Mouse (Mus musculus): ENCODE measurements at regions not wholly inside any gene's neighbourhood (a gene's known extent, or its start where the extent isn't known, plus 50 kb on each side); places are given as distances from the start of the nearest gene placed in this dataset.
A peak's percentile ranks its signal among the peaks of the same experiment; 100 is the strongest.

DNA sequence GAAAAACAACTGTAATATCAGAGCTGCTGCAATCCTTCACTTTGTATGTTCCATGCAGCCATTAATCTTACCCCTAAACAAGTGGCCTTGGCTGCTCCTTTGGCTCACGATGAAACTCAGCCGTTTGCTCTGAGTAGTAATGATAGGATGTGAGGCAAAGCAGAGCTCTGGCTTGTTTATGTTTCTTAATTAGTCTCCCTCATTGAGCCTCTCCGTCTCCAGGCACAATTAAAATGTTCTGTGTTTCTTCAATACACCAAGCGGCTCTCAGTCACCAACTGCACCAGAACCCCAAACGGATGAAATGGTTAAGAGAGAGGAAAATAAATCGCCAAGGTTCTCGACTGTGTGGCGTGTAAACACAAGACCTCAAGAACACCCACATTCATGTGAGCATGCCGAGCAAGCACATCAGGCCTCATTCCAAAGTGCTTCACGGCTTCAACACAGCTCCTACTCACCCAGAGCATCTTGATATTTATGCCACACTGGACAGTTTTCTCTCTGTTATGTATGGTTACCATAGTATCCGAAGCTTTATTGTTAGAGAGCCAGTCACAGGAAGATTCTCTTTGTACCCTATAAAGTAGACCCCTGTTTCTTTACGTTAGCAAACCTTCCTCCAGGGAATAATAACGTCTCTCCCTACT, 280.4 kb downstream of the Lyplal1 start:
- DNase-seq (ENCODE audit: low spot score), result no peak

DNA sequence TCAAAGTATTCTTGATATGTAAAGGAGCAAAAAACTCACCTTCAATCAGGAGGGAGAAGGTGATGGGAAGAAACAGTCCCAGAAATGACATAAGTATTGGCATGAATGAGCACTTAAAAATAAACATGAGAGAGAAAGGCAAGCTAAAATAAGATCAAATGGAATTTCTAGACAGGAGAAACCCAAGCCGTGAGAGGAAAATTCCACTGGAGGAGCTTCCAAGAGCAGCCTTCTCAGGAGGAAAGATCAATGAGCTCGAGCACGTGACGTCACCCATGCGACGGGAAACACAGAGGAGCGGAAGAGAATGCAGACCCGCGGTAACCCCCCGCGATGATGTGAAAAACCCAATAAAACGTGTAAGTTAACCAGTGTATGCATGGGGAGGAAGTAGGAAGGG, 274.6 kb downstream of the Lyplal1 start:
- DNase-seq (ENCODE audit: low spot score), result no peak

DNA sequence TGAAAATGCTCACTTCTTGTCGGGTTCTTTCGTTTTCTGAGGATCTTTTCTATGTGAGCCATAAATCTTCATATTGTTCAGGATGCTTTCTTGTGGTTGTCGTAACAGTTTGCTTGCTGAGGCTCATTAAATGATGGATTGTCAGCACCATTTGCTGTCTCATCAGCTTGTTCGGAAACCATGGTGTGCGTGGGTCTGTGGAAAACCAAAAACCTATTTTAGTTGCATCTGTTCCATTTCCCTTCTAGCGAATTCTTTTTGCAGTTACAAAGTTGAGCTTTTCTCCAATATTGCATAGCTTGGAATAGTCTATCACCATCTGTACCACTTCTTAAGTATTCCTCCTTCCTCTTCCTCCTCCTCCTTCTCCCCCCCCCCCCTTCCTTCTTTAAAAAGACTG, 269.9 kb downstream of the Lyplal1 start:
- peak; percentile 37 for DNase-seq (ENCODE audit: low spot score)

DNA sequence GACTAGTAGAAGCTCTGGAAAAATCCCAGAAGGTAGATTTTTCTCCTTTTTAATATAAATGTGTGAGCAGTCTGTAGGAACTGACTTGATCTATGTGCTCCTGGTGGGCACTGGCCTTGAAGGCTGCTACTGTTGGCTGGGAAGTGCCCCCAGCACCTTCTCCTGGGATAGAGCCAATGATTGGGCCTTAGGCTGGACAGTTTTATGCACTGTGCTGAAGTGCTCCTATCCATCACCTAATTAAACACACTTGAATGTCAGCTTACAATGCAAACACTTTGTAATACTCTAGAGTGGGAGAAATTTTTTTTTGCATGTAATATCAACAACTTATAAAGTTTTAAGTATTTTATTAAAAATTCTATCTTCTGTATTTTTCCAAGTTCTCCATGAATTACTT, 266.5 kb downstream of the Lyplal1 start:
- no peak for DNase-seq (ENCODE audit: low spot score)

DNA sequence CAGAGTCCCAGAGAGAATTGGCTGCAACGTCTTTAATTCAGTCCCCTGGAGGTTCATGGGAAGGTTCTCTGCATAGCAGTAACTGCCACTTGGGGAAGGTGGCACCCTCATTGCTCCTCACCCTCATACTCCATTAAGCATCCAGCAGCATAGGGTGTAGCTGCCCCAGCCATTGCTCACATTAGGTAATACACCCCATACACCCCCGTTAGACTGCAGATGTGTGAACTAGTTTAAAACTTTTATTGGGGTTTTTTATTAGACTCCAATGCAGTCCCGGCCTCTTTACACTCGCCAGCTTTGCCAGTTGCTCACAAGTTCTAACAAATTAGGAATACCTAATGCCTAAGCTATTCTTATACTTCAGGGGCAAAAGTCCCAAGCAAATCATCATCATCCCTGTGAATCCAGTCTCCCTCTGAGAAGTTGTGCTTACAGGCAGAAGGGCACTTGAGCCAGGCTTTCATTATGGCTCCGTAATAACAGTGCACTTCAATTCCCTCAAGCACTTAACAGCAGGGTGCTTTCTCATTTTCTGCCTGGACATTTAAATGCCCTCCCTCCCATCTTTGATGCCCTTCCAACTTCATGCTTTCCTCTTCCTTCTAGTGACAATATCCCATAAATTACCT, 265.7 kb downstream of the Lyplal1 start:
- DNase-seq (ENCODE audit: low spot score), result no peak

DNA sequence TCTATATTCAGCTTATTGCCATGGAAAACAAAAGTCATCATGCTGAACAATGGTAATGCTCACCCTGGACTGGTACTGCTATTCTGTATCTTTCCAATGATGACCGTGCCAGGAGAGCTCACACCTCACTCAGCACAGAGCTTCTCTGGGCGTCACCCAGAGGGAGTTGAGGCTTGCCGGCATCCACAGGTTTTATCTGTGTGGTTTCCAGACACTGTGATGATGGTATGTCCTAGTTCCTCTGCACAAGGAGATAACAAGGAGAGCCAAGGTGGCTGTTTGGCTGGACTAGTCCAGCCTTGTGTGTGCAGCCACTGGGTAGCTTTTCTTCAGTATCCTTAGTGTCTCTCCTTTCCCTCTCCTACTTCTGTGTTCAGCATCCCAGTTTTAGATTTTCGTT, 255.4 kb downstream of the Lyplal1 start:
- no peak for DNase-seq (ENCODE audit: low spot score)

DNA sequence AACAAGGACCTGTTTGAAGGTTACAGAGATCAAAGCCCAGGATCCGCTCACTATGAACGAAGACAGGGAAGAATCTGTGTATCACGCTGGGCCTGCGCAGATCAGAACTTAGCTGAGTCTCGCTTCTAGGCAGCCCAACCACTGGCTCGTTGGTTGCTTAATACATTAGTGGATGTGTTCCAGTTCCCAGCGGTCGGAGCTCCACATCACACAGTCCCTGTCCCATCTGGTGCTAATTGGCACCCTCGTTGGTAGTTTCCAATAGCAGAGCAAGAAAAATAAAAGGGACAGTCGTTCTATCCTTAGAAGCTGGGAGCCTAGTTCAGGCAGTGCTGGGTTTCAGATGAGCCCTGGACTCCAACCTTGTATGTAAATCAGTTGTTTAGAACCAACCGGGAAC, 251.2 kb downstream of the Lyplal1 start:
- DNase-seq (ENCODE audit: low spot score), result no peak

DNA sequence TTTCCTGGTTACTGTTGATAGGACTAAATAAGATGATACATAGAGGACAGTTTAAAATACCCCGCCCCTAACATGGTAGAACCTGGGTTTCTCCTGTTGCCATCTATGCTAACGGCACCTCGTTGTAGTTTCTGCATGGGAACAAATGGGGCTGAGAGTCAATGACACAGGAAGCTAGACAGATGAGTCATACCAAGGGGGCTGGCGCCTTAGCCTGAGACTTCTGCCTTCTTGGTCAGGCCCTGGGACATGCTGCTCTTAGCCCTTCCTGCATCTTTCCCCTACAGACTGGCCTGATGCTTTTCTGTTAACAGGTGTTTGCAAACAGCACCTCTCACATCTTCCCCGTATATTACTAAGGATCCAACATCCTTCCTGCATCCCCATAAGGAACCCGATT, 250.5 kb downstream of the Lyplal1 start:
- DNase-seq (ENCODE audit: low spot score), result no peak

DNA sequence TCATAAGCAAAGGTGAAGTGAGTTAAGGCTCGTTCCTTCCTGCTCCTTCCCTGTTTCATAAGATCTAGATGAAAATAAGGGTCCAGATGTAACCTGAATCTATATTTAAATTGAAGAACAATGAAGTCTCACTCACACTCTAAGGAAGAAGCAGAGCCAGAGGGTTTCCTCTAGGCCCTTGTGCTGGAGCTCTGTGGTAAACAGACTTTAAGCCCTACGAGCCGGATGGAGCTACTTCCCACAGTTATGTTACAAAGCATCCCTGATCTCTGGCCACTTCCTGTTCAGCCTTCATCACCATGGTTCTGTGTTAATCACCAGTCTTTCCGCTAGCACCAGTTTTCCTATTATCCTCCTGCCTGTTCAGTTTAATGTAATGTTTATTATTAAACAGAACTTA, 250.1 kb downstream of the Lyplal1 start:
- DNase-seq (ENCODE audit: low spot score), result no peak

DNA sequence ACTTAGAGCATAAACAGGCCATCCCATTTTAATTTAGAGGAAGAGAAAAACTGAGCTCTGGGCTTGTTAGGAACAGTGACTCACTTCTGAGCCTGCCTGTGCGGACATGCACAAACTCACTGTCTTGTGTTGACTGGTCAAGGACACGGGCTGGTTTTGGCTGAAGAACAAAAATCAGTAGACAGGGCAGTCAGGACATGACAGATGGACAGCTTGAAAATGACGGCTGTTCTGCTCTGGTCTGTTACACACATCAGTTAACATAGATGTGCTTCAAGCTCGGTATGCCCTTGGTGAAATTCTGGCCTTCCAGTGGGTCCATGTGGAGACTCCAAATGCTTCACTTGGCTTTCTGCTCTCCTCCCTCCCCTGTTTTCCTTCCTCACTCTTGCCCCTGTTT, 248.4 kb downstream of the Lyplal1 start:
- no peak for DNase-seq (ENCODE audit: low spot score)

DNA sequence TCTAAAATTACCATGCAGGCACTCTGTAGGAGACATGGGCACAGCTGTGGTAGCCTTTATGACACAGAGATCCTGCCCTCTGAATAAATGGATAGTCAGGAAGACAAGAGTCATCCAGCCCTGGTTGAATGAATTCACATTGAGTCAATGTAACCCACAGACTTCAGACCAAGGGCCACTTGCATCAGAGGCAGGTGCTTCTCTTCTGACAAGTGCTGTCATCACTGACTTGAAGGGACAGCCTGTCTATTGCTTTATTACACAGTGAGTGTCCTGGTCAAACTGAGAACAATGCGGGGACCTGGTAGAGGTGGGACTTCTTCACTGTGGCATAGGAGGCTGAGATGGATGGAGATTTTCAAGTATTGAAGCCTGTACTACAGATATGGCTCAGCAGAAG, 230.1 kb downstream of the Lyplal1 start:
- no peak for DNase-seq (ENCODE audit: low spot score)

DNA sequence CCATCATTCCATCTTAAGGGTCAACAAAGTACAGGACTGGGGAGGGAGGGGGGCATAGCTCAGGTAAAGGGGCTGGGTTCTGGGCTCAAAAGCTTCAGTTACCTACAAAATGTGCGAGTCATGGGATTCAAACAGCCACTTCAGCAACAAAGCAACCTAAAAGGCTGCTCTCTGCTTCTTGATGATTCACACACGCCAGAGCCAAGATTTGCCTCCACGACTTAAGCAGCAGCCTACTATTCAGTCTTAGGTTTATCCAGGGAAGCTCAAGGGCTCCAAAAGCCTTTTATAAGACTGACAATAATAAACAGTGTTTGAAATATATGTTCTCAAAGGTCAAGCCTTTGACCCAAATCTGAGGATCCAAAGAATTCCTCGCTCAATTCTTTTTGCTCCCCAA, 225.3 kb downstream of the Lyplal1 start:
- DNase-seq (ENCODE audit: low spot score), result no peak

DNA sequence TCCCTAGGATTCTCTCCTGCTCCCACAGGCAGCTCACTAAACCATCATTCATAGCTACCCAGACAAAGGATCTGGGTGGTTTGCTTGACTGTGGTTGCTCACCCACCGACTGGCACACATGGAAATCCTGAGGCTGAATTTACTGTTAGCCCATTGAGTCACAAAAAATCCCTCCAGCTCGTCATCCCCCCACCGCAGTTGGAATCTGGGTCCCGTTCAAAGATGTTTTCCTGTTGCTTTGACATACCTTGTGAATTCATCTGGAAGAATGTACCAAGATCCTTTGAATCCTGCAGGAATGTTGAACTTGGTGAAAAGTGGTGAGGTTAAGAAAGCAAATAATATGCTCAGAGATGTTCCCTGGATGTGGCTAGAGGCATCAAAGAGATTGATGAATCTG, 223.7 kb downstream of the Lyplal1 start:
- no peak for DNase-seq (ENCODE audit: low spot score)

DNA sequence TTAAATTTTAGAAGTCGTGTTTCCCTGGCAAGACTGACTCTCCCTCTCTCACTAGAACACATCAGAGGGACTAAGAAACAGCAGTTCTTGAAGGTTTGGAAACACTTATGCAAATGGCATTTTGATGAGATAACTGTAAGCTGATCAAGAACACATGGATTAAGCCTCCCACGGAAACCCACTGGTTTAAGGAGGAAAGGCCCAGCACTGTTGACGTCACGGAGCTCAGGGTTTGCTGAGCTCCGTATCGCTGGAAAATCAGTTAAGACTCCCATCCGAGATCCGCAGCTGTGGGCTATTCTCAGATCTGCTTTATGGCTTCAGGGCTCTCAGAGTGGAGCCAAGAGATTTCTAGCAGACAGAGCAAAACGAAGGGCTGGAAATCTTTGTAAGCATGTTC, 218.6 kb downstream of the Lyplal1 start:
- peak; percentile 3 for DNase-seq (ENCODE audit: low spot score)

DNA sequence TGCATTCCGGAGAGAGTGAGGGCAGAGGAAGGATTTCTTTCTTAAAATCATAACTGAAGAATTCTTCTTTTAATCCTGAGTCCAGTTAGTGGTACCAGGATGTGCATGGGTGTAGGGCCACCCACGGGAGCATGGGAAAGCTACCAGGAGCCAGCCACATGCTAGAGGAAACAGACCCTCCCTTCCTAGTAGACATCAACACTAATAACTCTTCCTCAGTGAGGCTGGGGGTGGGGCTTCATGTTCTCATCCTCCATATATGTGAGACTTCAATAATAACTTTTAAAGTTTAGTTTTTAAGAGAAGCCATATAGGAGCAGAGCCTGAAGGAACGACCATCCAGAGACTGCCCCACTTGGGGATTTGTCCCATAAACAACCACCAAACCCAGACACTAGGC, 216.8 kb downstream of the Lyplal1 start:
- no peak for DNase-seq (ENCODE audit: low spot score)

DNA sequence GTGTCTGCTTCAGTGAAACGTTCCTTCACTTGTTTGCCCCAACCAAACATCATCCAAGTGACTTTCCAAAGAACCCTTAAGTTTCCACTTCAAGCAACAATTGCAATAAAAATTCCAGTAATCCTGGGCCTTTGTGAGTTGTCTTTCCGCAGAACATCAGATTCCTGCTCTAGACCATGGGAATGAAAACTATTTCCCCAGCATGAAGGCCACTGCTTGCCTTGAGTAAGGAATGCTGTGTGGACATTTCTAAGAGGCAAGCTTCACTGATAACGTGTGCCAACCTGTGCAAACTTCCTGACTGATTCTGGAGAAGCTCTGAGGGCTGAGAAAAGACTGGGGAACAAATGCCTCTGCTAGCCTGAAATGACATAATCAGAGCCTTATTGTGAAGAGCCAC, 214.7 kb downstream of the Lyplal1 start:
- DNase-seq (ENCODE audit: low spot score), result no peak

DNA sequence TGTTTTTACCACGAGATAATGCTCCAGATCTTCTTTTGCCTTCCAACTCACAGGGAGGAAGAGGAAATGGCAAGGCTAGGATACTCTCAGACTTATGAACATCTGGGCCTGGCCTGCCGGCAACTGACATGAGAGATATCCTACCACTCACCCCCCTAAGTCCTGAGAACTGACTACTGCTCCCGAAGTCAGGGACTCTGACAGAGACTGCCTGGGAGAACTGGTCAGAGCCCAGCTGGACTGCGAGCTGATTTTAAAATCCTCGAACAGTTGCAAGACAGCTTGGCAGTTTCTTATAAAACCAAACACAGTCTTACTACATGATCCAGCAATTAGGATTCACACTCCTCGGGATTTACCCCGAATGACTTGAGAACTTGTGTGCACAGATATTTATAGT, 211.4 kb downstream of the Lyplal1 start:
- no peak for DNase-seq (ENCODE audit: low spot score)

DNA sequence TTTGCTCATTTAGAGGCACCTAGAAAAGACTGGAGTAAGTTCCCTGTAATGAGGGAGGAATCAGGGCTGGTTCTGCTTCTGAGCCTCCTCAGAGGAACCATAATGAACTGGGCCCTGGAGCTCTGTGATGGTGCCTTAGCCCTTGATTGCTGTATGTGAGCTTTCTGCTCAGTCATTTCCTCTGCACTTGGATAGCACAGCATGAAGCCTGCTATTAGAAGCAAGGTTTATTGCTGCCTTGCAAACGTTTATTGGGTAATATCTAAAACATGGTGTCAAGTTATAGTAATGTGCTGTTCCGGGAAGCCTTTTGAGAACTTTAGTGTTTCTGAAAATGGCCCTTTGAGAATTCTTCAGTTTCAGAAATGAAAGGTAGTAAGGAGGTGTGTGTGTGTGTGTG, 201.5 kb downstream of the Lyplal1 start:
- DNase-seq (ENCODE audit: low spot score), result no peak

DNA sequence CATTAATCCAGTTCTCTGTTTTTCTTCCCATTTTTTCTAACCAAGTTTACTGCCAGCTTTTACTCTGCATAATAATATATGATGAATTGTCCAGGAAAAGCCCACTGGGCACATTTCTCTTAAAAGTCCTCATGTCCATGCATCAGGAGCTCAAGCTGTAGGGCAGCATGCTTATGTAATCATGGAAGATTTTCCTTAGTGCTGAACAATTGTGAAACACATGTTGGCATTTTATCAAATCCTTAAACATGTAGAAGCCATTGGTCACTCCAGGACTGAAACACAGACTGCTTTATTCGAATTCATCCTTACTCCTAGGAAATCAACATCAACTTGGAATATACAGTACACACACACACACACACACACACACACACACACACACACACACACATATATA, 198.4 kb downstream of the Lyplal1 start:
- no peak for DNase-seq (ENCODE audit: low spot score)

DNA sequence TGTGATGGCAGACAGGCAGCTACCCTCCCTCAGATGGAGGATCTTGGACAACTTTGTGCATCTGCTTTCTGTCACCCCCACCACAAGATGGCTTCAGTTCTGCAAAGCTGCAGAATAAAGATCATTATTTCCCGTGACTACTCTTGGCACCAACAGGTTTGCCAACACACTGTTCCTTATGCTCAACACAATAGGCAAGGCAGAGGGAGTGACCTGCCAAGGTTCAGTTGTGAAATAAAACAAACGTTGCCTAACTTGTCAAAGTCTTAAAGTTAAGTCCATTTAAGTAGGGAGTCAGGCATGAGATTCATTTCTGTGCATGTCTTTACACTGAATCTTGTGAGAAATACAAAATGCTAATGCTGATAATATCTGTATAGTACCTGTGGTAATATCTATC, 193.4 kb downstream of the Lyplal1 start:
- DNase-seq (ENCODE audit: low spot score), result no peak

DNA sequence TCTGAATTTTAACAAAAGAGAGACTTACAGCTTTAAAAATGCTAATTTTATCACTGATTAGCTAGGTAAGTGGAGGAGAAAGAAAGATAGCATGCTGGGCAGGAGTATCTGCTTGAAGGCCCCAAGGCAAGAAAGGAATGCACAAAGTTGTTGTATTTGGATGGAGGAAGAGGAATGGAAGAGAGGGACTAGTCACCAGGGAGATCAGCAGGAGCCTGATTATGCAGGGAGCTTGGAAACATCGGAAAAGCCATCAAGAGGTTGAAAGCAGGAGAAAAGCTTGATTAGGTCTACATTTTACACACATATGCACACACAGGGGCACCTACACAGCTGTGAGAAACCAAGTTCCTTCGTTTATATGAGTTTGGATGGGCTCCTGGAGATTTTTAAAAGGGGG, 188.1 kb downstream of the Lyplal1 start:
- DNase-seq (ENCODE audit: low spot score), result no peak

DNA sequence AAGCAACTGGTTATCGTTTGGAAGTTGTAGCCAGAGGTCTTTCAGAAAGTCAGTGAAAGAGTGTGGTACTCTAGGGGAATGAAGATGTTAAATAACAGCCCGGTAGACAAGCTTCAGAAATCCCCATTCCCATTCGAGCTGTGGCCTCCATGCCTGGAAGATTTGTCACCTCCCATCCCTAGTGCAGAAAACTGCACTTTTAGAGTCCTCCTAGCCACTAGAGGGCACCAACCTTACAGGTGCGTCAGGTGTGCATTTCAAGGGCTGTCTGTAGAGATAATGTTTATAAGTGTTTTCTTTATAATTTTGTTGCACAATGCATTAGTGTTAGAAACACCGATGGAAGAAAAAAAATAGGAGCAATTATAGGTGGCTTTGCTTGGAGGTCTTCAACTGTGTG, 187.3 kb downstream of the Lyplal1 start:
- no peak for DNase-seq (ENCODE audit: low spot score)

DNA sequence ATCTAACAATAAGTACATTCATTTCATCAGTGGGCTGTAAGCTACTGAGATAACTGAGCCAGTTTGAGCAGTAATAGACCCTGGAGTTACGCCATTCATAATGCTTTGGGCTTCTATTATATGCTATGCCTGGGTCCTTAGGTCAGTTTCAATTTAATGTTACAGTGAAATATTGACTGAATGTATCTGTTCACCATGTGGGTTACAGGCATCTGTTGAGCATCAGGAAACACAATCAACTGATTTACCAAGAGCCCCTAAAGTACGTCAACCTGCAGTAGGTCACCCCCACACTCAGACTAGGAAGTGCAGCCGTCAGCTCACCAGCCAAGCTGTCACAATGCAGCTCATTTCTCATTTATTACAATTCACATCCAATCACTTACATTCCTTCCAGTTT, 183.5 kb downstream of the Lyplal1 start:
- DNase-seq (ENCODE audit: low spot score), result no peak

DNA sequence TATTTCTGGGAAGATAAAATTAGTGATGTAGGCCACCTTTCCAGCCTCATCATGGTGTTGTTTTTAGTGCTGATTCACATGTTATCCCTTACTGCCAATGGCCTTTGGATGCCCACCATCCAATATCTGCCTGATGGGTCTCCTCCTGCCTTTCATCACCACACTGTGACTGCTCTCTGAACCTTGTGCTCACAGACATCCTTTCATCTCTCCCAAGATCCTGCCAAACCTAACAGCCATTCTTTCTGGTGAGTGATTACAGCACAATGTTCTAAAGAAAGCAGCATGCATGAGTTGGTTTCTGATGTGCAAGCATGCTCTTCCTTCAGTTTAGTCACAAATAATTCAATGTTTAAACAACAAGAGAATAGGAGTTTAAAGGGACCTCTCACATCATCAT, 180.1 kb downstream of the Lyplal1 start:
- DNase-seq (ENCODE audit: low spot score), result no peak

Data from layer of hippocampus, adult 9-10 months (tissue).